20 mouse cellular contexts compared by ENCODE assay signal in the genomic region with DNA sequence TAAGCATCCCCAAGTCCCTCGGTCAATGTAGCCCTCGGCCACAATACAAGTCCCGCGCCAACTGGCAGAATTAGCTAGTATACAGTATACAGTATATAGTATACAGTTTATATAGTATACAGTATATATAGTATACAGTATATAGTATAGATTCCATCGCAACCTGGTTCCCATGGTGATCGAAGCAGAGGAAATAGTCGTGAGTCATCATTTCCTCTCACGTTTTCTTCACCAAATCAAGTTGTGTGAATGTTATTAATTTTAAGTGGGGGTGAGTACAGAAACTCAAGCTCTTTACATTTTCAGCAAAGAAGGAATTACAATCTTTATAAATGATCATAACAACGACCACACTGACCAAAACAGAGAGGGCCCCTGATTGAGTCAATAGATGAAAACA.
DNase-seq lines count a peak whose midpoint lies in the region; ATAC-seq and TF ChIP-seq lines count a peak whose summit lies in the region.
"Had no signal": no experiment of that assay in that cellular context is flagged by ENCODE, and none has a peak within 500 bp of the region (broad histone marks: within the 10 kb centered on the region; RNA-seq: fewer than 3 reads in every experiment).

No protein-coding gene starts in this region.

- H3K4me3 ChIP-seq in embryonic facial prominence, embryonic 15.5 days (replicated peaks) = no peak overlapping the region
- H3K4me3 ChIP-seq in stomach, postnatal 0 days (ENCODE audit: low read depth, low read length) = no peak overlapping the region
- H3K4me3 ChIP-seq: forebrain, embryonic 12.5 days; heart, embryonic 13.5 days; intestine, embryonic 15.5 days had no signal

- H3K27me3 ChIP-seq in embryonic facial prominence, embryonic 15.5 days = no peaks in the 10 kb centered on the region
- H3K27me3 ChIP-seq in splenic B cell, adult 2 months (ENCODE audit: control insufficient read depth, insufficient read depth, low read length, poor library complexity, severe bottlenecking) = no peaks in the 10 kb centered on the region
- no peaks in the 10 kb centered on the region for H3K27me3 ChIP-seq in stomach, postnatal 0 days (ENCODE audit: control insufficient read depth, insufficient read depth, low read length)
- H3K27me3 ChIP-seq: CH12.LX; forebrain, embryonic 12.5 days; heart, embryonic 13.5 days; intestine, embryonic 15.5 days; Patski had no signal

- no peaks in the 10 kb centered on the region for H3K9me3 ChIP-seq in embryonic facial prominence, embryonic 15.5 days (replicated peaks)
- H3K9me3 ChIP-seq in stomach, postnatal 0 days (ENCODE audit: control insufficient read depth, low read length) = no peaks in the 10 kb centered on the region
- H3K9me3 ChIP-seq: forebrain, embryonic 12.5 days; heart, embryonic 13.5 days; intestine, embryonic 15.5 days had no signal

- DNase-seq in CD4-positive helper T cell, adult 2 months (ENCODE audit: low read depth, low spot score) = peak; percentile 67
- DNase-seq in CD4-positive, CD25-positive, alpha-beta regulatory T cell, adult 2 months (ENCODE audit: low read depth, low spot score) = peak; percentile 71
- peak; percentile 57 for DNase-seq in splenic B cell, adult 2 months (ENCODE audit: low read depth, low spot score)
- no peak for DNase-seq in stomach, postnatal 0 days (ENCODE audit: low spot score)
- no peak for DNase-seq in right cerebral cortex, postnatal 4 days
- DNase-seq: adrenal gland, adult 2 months; adrenal gland, postnatal 25 days; cerebellum, adult 18-20 months; cerebellum, adult 9-11 months; cerebellum, postnatal 36 days; forebrain, postnatal 0 days; gastrocnemius, postnatal 36 days; heart, postnatal 36 days had no signal

- peak overlapping the region; percentile 77; the same call in 1 of the 2 replicates for H3K27ac ChIP-seq in embryonic facial prominence, embryonic 15.5 days (replicated peaks)
- H3K27ac ChIP-seq in stomach, postnatal 0 days (replicated peaks) = no peak overlapping the region
- H3K27ac ChIP-seq: forebrain, embryonic 12.5 days; intestine, embryonic 15.5 days had no signal

- TF ChIP-seq CTCF in stomach, postnatal 0 days (IDR thresholded peaks at IDR 0.05; ENCODE audit: low read depth) = no peak

- peaks cover 19% of the 10 kb centered on the region for H3K4me1 ChIP-seq in embryonic facial prominence, embryonic 15.5 days
- H3K4me1 ChIP-seq in stomach, postnatal 0 days (replicated peaks; ENCODE audit: control insufficient read depth, insufficient read depth) = 0 out of 2 replicates have a peak, but pooled peaks cover 2% of the 10 kb centered on the region
- H3K4me1 ChIP-seq: forebrain, embryonic 12.5 days had no signal

- WGBS in embryonic facial prominence, embryonic 15.5 days = 83% methylated on average over 9 of the region's 9 CpGs
- 77% methylated on average over 9 of the region's 9 CpGs for WGBS in stomach, postnatal 0 days

- ATAC-seq in embryonic facial prominence, embryonic 15.5 days (ENCODE audit: insufficient number of reproducible peaks, low FRiP score, low TSS enrichment, low read depth) = no peak
- no peak for ATAC-seq in stomach, postnatal 0 days (ENCODE audit: low FRiP score, low TSS enrichment)
- ATAC-seq: forebrain, postnatal 0 days; hindbrain, embryonic 16.5 days; intestine, embryonic 15.5 days; Patski had no signal

- no peak overlapping the region for H3K9ac ChIP-seq in embryonic facial prominence, embryonic 15.5 days
- H3K9ac ChIP-seq in stomach, postnatal 0 days (ENCODE audit: low read length) = no peak overlapping the region
- H3K9ac ChIP-seq: forebrain, embryonic 12.5 days; forebrain, postnatal 0 days; heart, embryonic 13.5 days; intestine, embryonic 15.5 days had no signal

- H3K36me3 ChIP-seq in embryonic facial prominence, embryonic 15.5 days = no peaks in the 10 kb centered on the region
- no peaks in the 10 kb centered on the region for H3K36me3 ChIP-seq in splenic B cell, adult 2 months (ENCODE audit: control insufficient read depth, insufficient read depth, low read length, poor library complexity, severe bottlenecking)
- no peaks in the 10 kb centered on the region for H3K36me3 ChIP-seq in stomach, postnatal 0 days (ENCODE audit: control insufficient read depth, insufficient read depth, low read length)
- H3K36me3 ChIP-seq: forebrain, embryonic 12.5 days; heart, embryonic 13.5 days; intestine, embryonic 15.5 days had no signal

- TF ChIP-seq EP300 in stomach, postnatal 0 days (optimal IDR thresholded peaks at IDR 0.05) = no peak

- no peak overlapping the region for H3K4me2 ChIP-seq in embryonic facial prominence, embryonic 15.5 days (replicated peaks)
- no peak overlapping the region for H3K4me2 ChIP-seq in stomach, postnatal 0 days (replicated peaks; ENCODE audit: low read depth)
- H3K4me2 ChIP-seq: forebrain, embryonic 12.5 days; heart, embryonic 13.5 days; intestine, embryonic 15.5 days had no signal

Comparison
In these comparisons a context has a peak if more than half of its experiments do, and no peak if none do; other contexts are left out.
1. DNase-seq: peak in CD4-positive helper T cell, adult 2 months (single experiment), CD4-positive, CD25-positive, alpha-beta regulatory T cell, adult 2 months (single experiment) and splenic B cell, adult 2 months (single experiment); none in stomach, postnatal 0 days (single experiment) and right cerebral cortex, postnatal 4 days (single experiment).